Mouse (Mus musculus): Measurements from ENCODE around the gene Gm20388.

GRCm38 (mm10) chr8:120363552-120364071, 453.0 kb downstream of the Gm20388 start:
- TF ChIP-seq EP300 (IDR thresholded peaks at IDR 0.05; ENCODE audit: insufficient read depth, low read depth, low read length) (peak; percentile 89; the same call in 1 of the 2 replicates), CTCF (IDR thresholded peaks at IDR 0.05; ENCODE audit: low read depth, low read length) (peak; percentile 96), POLR2A (IDR thresholded peaks at IDR 0.05; ENCODE audit: insufficient read depth, low read length) (no peak)

Data from ES-Bruce4 (cell line).